Mouse (Mus musculus) gastrocnemius, postnatal 14 days (tissue): ENCODE measurements around the gene Dock7. TPM values are rescaled to one million over a fixed set of nuclear protein-coding genes. Genes with fewer than 3 reads are reported as not detected.

Source experiments
- DNase-seq: peaks from one replicate; pipeline ENCODE4 v3.0.0; 2021; ENCODE audit warnings: mixed read lengths
- intact Hi-C: fragments of 180-260 bp; cut with DNase I; formaldehyde crosslinking; loops from one replicate; pipeline ENCODE4 v1.15.1; 2025; ENCODE audit warnings: low total_unique reads
- long read RNA-seq, 2 experiments: library from polyadenylated mRNA; stranded (forward); transcript quantifications; one replicate each; pipeline ENCODE4 v2.0.0; 2021
- total RNA-seq, 2 experiments: library from RNA; stranded (reverse); gene quantifications; 2 replicates each; pipeline ENCODE4 v1.2.3; 2021

Dock7 gene
- 10 to 100 TPM; 11.0 to 14.7 TPM for total RNA-seq
- long read RNA-seq, experiment 1: 0 reads
- long read RNA-seq, experiment 2, full-length matches to known transcripts: 1 of 3 reads
- long read RNA-seq, experiment 2, partial matches to known transcripts: 2 of 3 reads
- long read RNA-seq, experiment 2, other reads (novel, unspliced or antisense): 0 of 3 reads

DNA sequence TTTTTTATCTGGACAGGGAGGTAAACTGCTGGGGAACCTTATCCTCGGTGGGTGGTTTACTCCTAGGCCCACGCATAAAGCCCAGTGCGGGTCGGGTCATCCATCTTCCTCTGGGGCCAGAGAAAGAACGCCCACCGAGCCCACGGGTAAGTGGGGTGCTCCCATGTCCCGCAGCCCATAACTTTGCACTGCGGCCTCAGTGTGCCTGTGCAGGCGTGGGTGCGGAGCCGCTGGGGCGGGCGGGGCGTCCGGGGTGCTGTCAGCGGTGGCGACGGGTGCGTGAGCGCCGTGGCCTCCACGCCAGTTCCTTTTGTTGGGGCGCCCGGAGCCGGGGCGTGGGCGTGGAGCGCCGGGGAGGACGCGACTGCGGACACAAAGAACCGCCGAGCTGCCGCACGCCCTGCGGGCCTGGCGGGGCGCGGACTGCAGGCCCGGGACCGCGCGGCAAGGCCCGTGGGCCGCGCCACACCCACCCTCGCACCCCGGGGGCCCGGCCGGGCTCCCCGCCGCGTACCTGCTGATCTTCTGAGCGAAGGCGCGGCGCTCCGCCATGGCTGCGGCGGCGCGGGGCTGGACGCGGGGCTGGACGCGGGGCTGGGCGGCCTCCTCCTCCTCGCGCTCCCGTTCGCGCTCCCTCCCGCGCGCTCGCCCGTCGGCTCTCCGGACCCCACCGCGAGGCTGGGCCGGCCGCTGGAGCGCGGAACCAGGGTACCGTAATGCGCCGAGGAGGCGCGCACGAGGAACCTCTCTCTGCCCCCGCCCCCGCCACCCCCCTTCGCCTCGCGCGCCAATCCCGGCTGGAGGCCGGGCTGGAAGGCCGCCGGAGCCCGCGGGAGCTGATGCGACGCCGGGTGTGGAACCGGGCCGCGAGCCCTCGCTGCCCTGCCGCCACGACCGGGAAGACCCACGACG is at the start of gene Dock7:
Gene Dock7 (minus strand): TSS at position 705 of the 912 bp plus-strand sequence.
- intact Hi-C loops: loop anchor here (10.0 kb wide), 1 partner anchor 54 kb away; no protein-coding TSS in a partner anchor

GRCm38 (mm10) chr4:99168869-99169268 is 48.2 kb upstream of the Dock7 start:
- no peak for DNase-seq
- intact Hi-C loops: no loop called here

More for the DNA sequence above, at the start of gene Dock7:
- peak; percentile 90 for DNase-seq

DNA sequence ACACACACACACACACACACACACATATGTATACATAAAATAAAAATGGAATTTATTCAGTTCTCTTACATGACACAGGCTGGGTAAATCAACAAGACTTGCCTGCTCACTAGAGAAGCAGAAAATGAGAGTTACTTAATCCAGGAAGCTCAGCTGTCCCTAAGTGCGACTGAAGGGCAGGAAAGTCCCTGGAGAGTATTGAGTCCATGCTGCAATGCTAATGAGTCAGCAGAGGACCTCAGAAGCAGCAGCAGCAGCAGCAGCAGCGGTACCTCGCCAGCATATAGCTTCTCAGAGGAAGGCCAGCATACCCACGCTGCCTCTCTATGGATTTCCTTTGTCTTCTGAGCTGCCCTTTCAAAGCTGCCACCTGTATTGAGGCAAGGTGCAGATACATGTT is 42.8 kb upstream of the Dock7 start:
- DNase-seq: no peak
- intact Hi-C loops: no loop called here

DNA sequence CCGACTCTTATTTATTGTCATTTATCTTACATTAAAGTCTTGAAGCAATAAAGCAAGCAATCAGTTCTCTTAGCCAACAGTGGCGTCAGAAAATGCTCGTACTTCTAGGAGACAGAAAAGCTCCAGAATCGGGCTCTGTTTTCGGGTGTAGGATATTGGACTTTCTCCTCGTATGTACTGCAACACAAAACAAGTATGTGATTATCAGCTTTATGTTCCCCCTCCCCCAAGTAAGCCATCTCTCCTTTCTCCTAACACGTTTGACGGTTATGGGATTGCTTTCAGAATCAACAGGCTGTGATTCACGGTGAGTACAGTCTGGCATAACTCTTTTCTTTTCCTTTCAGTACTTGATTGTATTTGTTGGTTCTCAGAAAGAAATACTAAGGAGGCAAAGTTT is 42.3 kb upstream of the Dock7 start:
- intact Hi-C loops: no loop called here

DNA sequence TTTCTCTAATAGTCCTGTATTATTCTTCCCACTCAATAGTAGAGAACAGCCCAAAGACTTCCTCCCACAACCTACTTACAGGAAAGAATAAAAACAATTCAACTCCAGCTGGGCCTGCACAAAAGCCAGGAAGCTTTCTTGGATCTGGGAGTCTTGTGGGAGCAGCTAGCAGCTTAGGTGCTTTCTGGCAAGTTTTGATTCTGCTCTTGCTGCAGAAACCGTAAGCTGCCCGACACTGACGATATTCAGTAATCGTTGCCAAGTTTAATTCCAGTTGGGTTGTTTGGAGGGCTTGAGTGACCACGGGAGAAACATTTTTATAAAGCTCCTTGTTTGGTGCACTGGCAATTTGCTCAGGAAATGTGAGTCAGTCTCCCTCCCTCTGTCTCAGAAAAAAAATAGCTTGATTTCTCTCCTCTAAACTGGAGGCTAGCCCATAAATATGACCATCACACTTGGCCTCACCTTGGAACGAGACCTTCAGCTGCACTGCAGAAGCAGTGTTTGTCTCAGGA is 40.8 kb upstream of the Dock7 start:
- intact Hi-C loops: no loop called here

More for the DNA sequence above, 42.3 kb upstream of the Dock7 start:
- DNase-seq: no peak

DNA sequence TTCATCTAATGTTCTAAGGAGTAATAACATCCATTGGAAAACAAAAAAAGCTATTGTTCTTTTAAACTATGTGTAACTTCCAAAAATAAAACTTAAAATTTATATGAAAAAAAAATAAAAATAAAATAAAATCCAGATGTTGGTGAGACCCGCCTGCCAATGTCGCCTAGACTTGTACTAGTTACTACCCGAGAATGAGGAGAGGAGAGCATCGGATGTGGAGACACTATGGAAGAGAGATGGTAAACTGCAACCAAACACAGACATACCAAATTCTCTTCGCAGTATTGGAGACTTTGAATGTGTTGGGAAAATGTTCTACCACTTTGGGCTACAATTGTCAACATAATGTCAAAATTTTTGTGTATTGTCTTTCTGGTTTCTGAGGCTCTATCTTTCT is 40.2 kb upstream of the Dock7 start:
- DNase-seq: no peak
- intact Hi-C loops: no loop called here

More for the DNA sequence above, 40.8 kb upstream of the Dock7 start:
- DNase-seq: no peak

DNA sequence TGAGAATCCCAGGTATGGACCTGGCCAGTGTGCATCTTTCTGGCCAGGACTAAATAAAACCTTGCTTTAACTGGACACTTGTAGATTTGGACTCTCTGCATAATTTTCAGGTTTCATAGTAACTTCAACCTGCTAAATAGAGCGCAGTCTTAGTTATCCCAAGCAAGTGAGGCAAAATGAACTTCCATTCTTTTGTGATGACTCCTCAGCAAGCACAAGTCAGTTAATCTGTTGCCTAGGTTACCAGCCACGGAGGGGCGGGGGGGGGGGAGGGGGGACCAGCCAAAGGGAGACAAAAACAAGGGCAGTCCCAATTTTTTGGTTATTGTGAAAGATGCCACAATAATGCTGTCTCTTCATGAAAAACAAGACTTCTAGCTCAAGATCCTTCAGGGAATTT is 39.7 kb upstream of the Dock7 start:
- intact Hi-C loops: no loop called here

GRCm38 (mm10) chr4:99158495-99158894 is 37.8 kb upstream of the Dock7 start:
- no peak for DNase-seq

More for the DNA sequence above, 39.7 kb upstream of the Dock7 start:
- DNase-seq: no peak

GRCm38 (mm10) chr4:99156641-99157307 is 36.1 kb upstream of the Dock7 start:
- no peak for DNase-seq
- intact Hi-C loops: no loop called here

More at GRCm38 (mm10) chr4:99158495-99158894, 37.8 kb upstream of the Dock7 start:
- intact Hi-C loops: no loop called here

DNA sequence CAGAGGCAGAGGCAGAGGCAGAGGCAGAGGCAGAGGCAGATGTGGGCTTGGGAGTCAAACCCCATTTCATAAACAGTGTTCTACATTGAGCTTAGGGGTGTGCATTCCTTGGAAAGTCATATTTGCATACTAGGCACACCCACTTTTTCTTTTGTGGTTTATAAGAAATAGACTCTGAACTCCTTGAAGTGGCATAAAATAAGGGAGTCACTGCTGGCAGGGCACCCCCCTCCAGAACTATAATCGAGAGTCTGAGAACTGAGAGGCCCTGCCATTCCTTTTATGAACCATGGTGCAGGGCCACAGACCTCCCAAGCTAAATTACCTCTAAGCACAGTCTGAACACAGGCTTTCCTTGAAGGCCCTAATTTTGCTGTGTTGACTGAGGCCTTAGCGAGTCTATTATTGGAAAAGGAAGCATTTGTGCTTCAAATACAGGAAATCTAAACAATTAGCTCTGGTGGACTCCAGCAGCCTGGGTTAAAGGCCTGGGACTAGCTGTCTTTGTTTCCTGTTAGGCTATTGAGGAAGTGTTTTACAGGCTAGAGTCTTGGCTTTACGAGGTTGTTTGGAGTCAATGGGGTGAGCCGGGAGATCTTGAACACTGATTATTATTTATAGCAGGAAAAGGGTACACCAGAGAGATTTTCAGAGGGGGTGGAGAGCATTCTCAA is 31.3 kb upstream of the Dock7 start:
- intact Hi-C loops: no loop called here
- DNase-seq: no peak

DNA sequence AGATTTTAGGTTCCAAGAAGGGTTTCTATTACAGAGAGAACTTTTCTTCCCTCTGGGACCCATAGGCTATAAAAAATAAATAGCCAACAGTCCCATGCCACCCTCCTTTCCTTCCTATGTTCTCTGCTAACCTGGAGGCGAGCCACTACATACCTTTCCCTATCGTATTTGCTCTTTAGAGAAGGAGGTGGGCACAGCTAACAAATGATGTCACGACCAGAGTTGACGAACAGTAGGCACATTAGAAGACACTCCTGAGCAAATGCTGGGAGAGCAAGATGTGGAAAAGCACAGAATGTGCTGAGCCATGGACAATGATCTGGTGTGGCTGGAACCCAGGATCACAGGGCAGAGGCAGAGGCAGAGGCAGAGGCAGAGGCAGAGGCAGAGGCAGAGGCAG is 30.7 kb upstream of the Dock7 start:
- intact Hi-C loops: no loop called here
- DNase-seq: no peak

DNA sequence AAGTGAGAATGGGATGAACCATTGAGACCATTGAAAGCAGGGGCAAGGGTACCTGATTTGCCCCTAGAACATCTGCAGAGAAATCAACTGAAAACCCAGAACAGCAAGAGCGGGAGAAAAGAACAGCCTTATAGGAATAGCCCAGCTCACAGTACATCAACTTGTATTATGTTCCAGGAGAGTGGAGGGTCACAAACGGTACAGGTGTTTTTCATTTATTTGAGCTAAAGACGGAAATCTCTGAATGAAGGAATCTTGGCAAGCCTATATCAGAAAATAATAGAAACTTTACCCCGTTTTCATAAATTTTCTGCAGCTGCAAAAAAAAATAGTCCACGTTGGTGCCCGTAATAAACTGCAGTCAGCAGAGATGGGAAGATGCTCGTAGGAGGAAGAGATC is 22.6 kb upstream of the Dock7 start:
- intact Hi-C loops: no loop called here
- DNase-seq: no peak

- intact Hi-C loops: no loop called here
- no peak for DNase-seq
Observed at GRCm38 (mm10) chr4:99141578-99141977, 20.9 kb upstream of the Dock7 start.

DNA sequence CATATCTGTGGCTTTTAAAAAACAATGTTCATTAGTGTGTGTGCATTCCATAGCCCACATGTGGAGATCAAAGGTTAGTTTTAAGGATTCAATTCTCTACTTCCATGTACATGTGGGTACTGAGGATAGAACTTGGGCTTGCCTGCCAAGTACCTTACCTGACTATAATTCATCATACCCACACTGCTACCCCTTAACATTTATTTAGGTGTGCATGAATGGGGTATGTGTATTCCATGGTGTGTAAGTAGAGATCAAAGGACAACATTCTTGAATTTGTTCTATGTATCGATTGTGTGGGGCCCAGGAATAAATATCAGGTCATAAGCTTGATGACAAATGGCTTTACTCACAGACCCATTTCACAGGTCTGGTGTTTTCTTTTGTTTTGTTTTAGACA is 20.5 kb upstream of the Dock7 start:
- intact Hi-C loops: no loop called here
- no peak for DNase-seq

DNA sequence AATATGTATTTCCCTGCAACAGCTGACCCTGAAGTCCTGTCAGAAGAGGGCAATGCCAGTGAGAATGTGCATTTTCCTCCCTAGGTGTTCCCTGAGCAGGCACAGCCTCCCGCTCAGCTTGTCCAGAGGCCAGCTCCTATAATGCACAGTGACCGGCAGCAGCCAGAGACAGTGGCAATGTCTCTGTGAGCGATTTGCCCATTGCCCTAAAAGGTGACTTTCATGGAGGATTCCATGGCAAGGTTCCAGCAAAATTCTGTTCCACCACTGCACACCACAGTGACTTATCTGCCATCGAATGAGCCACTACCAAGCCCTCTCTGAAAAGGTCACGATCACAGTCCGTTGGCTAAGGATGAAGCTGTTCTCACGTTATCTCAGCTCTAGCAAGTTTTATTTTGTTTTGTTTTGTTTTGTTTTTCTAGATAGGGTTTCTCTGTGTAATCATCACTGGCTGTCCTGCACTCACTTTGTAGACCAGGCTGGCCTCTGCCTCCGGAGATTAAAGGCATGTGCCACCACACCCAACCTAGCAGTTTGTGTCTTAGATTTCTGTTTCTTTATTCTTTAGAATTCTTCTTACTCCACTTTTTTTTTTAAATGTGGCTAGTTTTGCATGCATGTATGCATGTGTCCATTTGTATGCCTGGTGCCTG is 17.4 kb upstream of the Dock7 start:
- intact Hi-C loops: no loop called here

GRCm38 (mm10) chr4:99134522-99134921 is 13.8 kb upstream of the Dock7 start:
- no peak for DNase-seq
- intact Hi-C loops: no loop called here

More for the DNA sequence above, 17.4 kb upstream of the Dock7 start:
- DNase-seq: no peak

DNA sequence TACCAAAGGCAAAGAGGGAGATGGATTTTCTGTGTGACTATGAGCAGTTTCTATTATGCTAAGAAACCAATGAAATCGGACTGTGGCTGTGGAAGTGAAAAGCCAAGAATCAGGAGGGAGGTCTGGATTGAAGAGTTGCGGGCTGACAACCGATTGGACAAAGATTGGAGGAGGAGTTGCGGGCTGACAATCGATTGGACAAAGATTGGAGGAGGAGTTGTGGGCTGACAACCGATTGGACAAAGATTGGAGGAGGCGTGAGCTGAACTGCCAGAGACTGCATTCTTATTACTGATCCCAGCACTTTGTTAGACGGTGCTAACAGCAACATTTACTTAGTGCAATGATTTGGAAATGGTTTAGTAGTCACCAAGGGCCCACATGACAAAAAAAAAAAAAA is 12.6 kb upstream of the Dock7 start:
- no peak for DNase-seq
- intact Hi-C loops: no loop called here

DNA sequence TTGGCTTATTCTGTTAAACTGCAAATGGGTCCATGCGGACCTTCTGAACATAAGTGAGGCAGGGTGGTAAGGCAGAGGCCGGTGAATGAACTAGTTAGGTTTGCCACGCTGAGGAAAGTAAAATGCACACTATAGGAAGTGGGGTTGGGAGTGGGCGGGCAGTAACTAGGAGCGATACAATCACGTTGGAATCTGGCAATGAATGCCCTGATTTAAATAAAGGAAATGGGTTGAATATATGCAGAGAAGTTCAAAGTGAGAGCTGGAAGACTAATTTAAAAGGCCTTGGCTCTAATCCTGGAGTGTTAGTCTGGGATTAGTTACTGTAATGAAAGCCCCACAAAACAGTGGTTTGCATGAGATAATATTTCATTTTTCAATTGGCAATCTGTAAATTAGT is 12.0 kb upstream of the Dock7 start:
- DNase-seq: no peak
- intact Hi-C loops: no loop called here

DNA sequence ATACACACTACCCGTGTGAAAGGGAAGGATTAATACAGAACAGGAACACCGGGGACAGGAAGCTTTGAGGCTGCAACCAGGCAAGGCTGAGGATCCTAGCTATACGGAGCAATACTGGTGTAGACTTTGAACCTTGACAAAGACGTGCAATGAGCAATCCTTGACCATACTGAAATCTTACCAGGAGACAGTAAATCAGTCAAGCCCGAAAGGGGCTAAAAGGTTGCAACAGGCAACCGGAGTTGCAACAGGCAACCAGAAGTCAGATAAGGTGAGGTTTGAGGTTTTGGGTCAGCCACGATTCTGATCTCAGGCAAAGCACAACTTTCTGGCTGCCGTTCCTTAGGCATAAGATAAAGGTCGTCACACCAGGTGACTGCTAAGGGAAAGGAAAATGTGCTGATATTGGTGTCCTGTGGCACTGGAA is 10.5 kb upstream of the Dock7 start:
- no peak for DNase-seq
- intact Hi-C loops: no loop called here
